Mouse (Mus musculus) embryonic fibroblast, embryonic 13.5 days (primary cell): ENCODE data around the gene Taf12.

ENCODE experiments used
- CTCF ChIP-seq: IDR thresholded peaks from 2 replicates; pipeline ENCODE4 v1.5.1; 2011; ENCODE audit warnings: mild to moderate bottlenecking, control low read depth, low read length, moderate library complexity, borderline replicate concordance; ENCODE audit not compliant: insufficient read depth
- POLR2A ChIP-seq: IDR thresholded peaks from 2 replicates; pipeline ENCODE4 v1.6.1; 2011; ENCODE audit warnings: low read depth, mild to moderate bottlenecking, control low read depth, low read length, moderate library complexity

DNA sequence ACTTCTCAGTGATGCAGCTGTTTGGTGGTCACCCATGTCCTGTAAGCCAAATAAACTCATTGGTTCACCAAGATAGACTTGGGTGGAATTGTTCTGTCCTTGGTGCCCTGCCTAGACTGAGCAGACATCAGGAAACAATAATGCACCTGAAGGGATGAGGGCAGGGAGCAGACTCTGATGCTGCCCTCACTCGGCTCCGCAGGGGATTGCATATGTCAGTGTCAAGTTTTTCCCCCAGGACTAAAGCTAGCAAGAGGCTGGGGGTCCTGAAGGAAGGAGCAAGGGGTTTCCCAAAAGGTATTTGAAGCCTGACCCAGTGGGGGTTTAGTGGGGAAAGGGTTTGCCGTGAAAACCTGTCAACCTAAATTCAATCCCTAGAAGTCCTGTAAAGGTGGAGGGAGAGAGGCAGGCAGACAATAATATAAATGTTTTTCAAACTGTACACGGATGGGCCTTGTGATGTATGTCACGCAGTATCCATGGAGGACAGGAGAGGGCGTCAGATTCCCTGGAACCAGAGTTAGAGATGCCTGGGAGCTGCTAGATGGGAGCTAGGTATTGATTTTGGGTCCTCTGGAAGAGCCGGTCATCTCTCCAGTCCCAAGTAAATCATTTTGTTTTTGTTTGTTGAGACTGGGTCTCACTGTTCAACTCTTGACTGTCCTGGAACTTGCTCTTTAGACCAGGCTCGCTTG lies 21.7 kb downstream of the Taf12 start:
- TF ChIP-seq POLR2A (no peak), CTCF (0 out of 2 replicates have a peak, but pooled peaks have one; percentile 4)
